Mouse (Mus musculus) liver, postnatal 0 days (tissue): ENCODE data around the gene Pgbd5. TPM values are rescaled to one million over a fixed set of nuclear protein-coding genes. Genes with fewer than 3 reads are reported as not detected.
A peak's percentile ranks its signal among the peaks of the same experiment; 100 is the strongest.

ENCODE experiments used
- ATAC-seq: fragments of 200-750 bp; cut with Nextera tagmentation; 2 replicates; pipeline ENCODE4 v1.8.0; 2017; ENCODE audit warnings: mild to moderate bottlenecking, moderate library complexity
- DNase-seq: peaks from one replicate; pipeline ENCODE4 v3.0.0-alpha.2; 2016
- H3K27ac ChIP-seq: fragments of 300-500 bp; sonication (generic); 2 replicates; pipeline ENCODE4 v1.5.1; 2014; ENCODE audit warnings: antibody characterized with exemption, moderate library complexity, mild to moderate bottlenecking, low read depth
- H3K27me3 ChIP-seq: fragments of 300-500 bp; sonication (generic); 2 replicates; pipeline ENCODE4 v1.6.1; 2014; ENCODE audit warnings: low read length, control low read depth, mixed read lengths; ENCODE audit not compliant: insufficient read depth
- H3K36me3 ChIP-seq: fragments of 300-500 bp; sonication (generic); replicated peaks from 2 replicates; pipeline ENCODE4 v1.6.1; 2014; ENCODE audit warnings: mild to moderate bottlenecking, control low read depth, low read length, moderate library complexity, mixed read lengths; ENCODE audit not compliant: insufficient read depth
- H3K4me1 ChIP-seq: fragments of 300-500 bp; sonication (generic); 2 replicates; pipeline ENCODE4 v1.6.1; 2014; ENCODE audit warnings: antibody characterized with exemption, mild to moderate bottlenecking, control low read depth; ENCODE audit not compliant: insufficient read depth
- H3K4me2 ChIP-seq: fragments of 300-500 bp; sonication (generic); 2 replicates; pipeline ENCODE4 v1.6.1; 2014; ENCODE audit warnings: low read depth, mild to moderate bottlenecking, low read length, moderate library complexity, mixed read lengths
- H3K4me3 ChIP-seq: fragments of 300-500 bp; sonication (generic); 2 replicates; pipeline ENCODE4 v1.5.1; 2014; ENCODE audit warnings: low read depth, low read length
- H3K9ac ChIP-seq: fragments of 300-500 bp; sonication (generic); replicated peaks from 2 replicates; pipeline ENCODE4 v1.6.1; 2014; ENCODE audit warnings: mild to moderate bottlenecking, moderate library complexity
- H3K9me3 ChIP-seq: fragments of 300-500 bp; sonication (generic); 2 replicates; pipeline ENCODE4 v1.6.1; 2016; ENCODE audit warnings: mild to moderate bottlenecking, control low read depth, low read length, mixed read lengths
- CTCF ChIP-seq: sonication (generic); IDR thresholded peaks from 2 replicates; pipeline ENCODE4 v1.5.1; 2016; ENCODE audit warnings: antibody characterized with exemption, low read depth
- EP300 ChIP-seq: IDR thresholded peaks from 2 replicates; pipeline ENCODE4 v1.6.1; 2016; ENCODE audit warnings: antibody characterized with exemption, low read depth, mild to moderate bottlenecking
- WGBS: fragments of 180-500 bp; shearing (Covaris S2); extraction: QIAGEN DNeasy Blood & Tissue Kit; methylation state at CpG from one replicate; pipeline ENCODE4 v1.1.7; 2014; ENCODE audit not compliant: insufficient replicate concordance; 5-methylcytosine and 5-hydroxymethylcytosine counted together
- polyA plus RNA-seq: library from polyadenylated mRNA; unstranded; fragments of >200 nt; fragmentation: Nextera tagmentation; extraction: Ambion mirVana; gene quantifications from 2 replicates; pipeline ENCODE4 v1.2.1, GENCODE M21; 2015

The Pgbd5 gene
- polyA plus RNA-seq, 1 experiment from 2014 or later = 0.18 TPM

DNA sequence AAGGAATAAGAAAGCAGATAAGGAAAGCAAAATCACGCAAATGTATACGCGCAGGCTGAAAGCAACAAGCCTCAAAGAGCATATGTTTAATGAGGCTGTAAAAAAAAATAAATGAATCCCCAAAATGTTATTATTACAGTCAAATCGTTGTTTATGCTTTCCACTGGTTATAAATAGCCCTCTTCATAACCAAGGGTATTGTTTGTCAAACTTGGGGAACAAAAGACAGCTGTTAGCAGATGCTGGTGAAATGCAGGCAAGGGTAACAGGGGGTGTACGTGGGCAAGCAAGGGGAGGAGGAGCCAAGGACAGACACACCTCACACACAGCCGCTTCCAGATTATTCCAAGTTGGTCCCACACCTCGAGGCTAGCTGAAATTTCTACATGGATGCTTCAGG, 44.1 kb downstream of the Pgbd5 start:
- Histone ChIP-seq H3K4me2 (no peak overlapping the region), H3K36me3 (no peaks in the 10 kb centered on the region), H3K27me3 (no peaks in the 10 kb centered on the region), H3K9ac (no peak overlapping the region), H3K27ac (no peak overlapping the region), H3K4me3 (no peak overlapping the region), H3K4me1 (no peaks in the 10 kb centered on the region), H3K9me3 (no peaks in the 10 kb centered on the region)
- no peak for DNase-seq
- TF ChIP-seq EP300 (no peak), CTCF (no peak)
- no peak for ATAC-seq
- WGBS = 66% methylated on average over 7 of the region's 7 CpGs

GRCm38 (mm10) chr8:124394951-124395350, 44.5 kb downstream of the Pgbd5 start:
- Histone ChIP-seq H3K4me1 (no peaks in the 10 kb centered on the region), H3K9me3 (no peaks in the 10 kb centered on the region), H3K4me3 (no peak overlapping the region), H3K4me2 (no peak overlapping the region), H3K27me3 (no peaks in the 10 kb centered on the region), H3K9ac (no peak overlapping the region), H3K36me3 (no peaks in the 10 kb centered on the region), H3K27ac (no peak overlapping the region)
- DNase-seq (no peak), ATAC-seq (no peak)
- TF ChIP-seq EP300 (no peak), CTCF (no peak)
- 81% methylated on average over 7 of the region's 7 CpGs for WGBS

GRCm38 (mm10) chr8:124393927-124394326, 45.5 kb downstream of the Pgbd5 start:
- H3K4me1 ChIP-seq = no peaks in the 10 kb centered on the region
- no peak overlapping the region for H3K27ac ChIP-seq
- no peaks in the 10 kb centered on the region for H3K27me3 ChIP-seq
- DNase-seq (no peak), ATAC-seq (no peak)
- no peak for TF ChIP-seq EP300
- TF ChIP-seq CTCF = peak; percentile 44
- H3K36me3 ChIP-seq = no peaks in the 10 kb centered on the region
- no peak overlapping the region for H3K4me2 ChIP-seq
- no peak overlapping the region for H3K9ac ChIP-seq
- 73% methylated on average over 4 of the region's 4 CpGs for WGBS
- H3K9me3 ChIP-seq = no peaks in the 10 kb centered on the region
- H3K4me3 ChIP-seq = no peak overlapping the region

GRCm38 (mm10) chr8:124393013-124393412, 46.4 kb downstream of the Pgbd5 start:
- WGBS = 62% methylated on average over 5 of the region's 5 CpGs
- TF ChIP-seq EP300 = no peak
- TF ChIP-seq CTCF = no peak
- H3K4me1 ChIP-seq = no peaks in the 10 kb centered on the region
- ATAC-seq (no peak), DNase-seq (no peak)
- no peaks in the 10 kb centered on the region for H3K9me3 ChIP-seq
- no peak overlapping the region for H3K4me3 ChIP-seq
- no peaks in the 10 kb centered on the region for H3K27me3 ChIP-seq
- H3K4me2 ChIP-seq = no peak overlapping the region
- no peak overlapping the region for H3K9ac ChIP-seq
- no peak overlapping the region for H3K27ac ChIP-seq
- no peaks in the 10 kb centered on the region for H3K36me3 ChIP-seq

- Histone ChIP-seq H3K27ac (no peak overlapping the region), H3K4me3 (no peak overlapping the region), H3K9ac (no peak overlapping the region), H3K4me1 (no peaks in the 10 kb centered on the region), H3K36me3 (no peaks in the 10 kb centered on the region), H3K4me2 (no peak overlapping the region), H3K27me3 (no peaks in the 10 kb centered on the region), H3K9me3 (no peaks in the 10 kb centered on the region)
- DNase-seq (no peak), ATAC-seq (no peak)
- TF ChIP-seq EP300 (no peak), CTCF (no peak)
- 67% methylated on average over 10 of the region's 10 CpGs for WGBS
Observed at GRCm38 (mm10) chr8:124392271-124393012, 47.0 kb downstream of the Pgbd5 start.

- TF ChIP-seq CTCF = no peak
- no peaks in the 10 kb centered on the region for H3K36me3 ChIP-seq
- ATAC-seq = no peak
- 89% methylated on average over 7 of the region's 7 CpGs for WGBS
- no peak overlapping the region for H3K4me2 ChIP-seq
- H3K9ac ChIP-seq = no peak overlapping the region
- no peak for DNase-seq
- H3K4me3 ChIP-seq = no peak overlapping the region
- no peaks in the 10 kb centered on the region for H3K4me1 ChIP-seq
- H3K27me3 ChIP-seq = no peaks in the 10 kb centered on the region
- H3K27ac ChIP-seq = no peak overlapping the region
- H3K9me3 ChIP-seq = no peaks in the 10 kb centered on the region
Observed at GRCm38 (mm10) chr8:124391191-124391590, 48.3 kb downstream of the Pgbd5 start.

- no peak overlapping the region for H3K27ac ChIP-seq
- TF ChIP-seq EP300 (no peak), CTCF (no peak)
- WGBS = 78% methylated on average over 11 of the region's 11 CpGs
- H3K27me3 ChIP-seq = no peaks in the 10 kb centered on the region
- ATAC-seq (no peak), DNase-seq (no peak)
- no peaks in the 10 kb centered on the region for H3K9me3 ChIP-seq
- H3K36me3 ChIP-seq = no peaks in the 10 kb centered on the region
- no peak overlapping the region for H3K4me3 ChIP-seq
- H3K9ac ChIP-seq = no peak overlapping the region
- H3K4me1 ChIP-seq = no peaks in the 10 kb centered on the region
- H3K4me2 ChIP-seq = no peak overlapping the region
Observed at GRCm38 (mm10) chr8:124389495-124389894, 50.0 kb downstream of the Pgbd5 start.
